Mouse (Mus musculus): ENCODE data around the gene Ubac2. TPM values are rescaled to one million over a fixed set of nuclear protein-coding genes. Genes with fewer than 3 reads are reported as not detected.

Ubac2 gene
- 53.1 and 59.2 TPM in 2 replicates for polyA plus RNA-seq (2012; rRNA removed)

GRCm38 (mm10) chr14:121878176-121878858, at the start of gene Ubac2:
Gene Ubac2 (plus strand): TSS chr14:121878620.

GRCm38 (mm10) chr14:121915621-121916020, 37.2 kb downstream of the Ubac2 start, which contains the start of gene Gpr18:
Gene Gpr18 (minus strand): TSS chr14:121915781.

GRCm38 (mm10) chr14:121964990-121965389, 86.6 kb downstream of the Ubac2 start, which contains the start of gene Gpr183:
Gene Gpr183 (minus strand): TSS chr14:121965195.

GRCm38 (mm10) chr14:122034451-122034850, 156.0 kb downstream of the Ubac2 start, which contains the start of gene Timm8a2:
Gene Timm8a2 (plus strand): TSS chr14:122034674.

Other genes with a start within 250 kb of the Ubac2 start
- gene Dock9, start 80.8 kb upstream of the Ubac2 start, polyA plus RNA-seq (2012; rRNA removed) = 45.1 and 50.3 TPM in 2 replicates
- gene Gpr18, start 37.2 kb downstream of the Ubac2 start, polyA plus RNA-seq (2012; rRNA removed) = 0.79 and 1.2 TPM in 2 replicates
- 1.1 TPM in 2 replicates for gene Gpr183, start 86.6 kb downstream of the Ubac2 start, polyA plus RNA-seq (2012; rRNA removed)
- gene Timm8a2, start 156.1 kb downstream of the Ubac2 start, polyA plus RNA-seq (2012; rRNA removed) = 0.48 TPM in 1 of 2 replicates, not detected in the other
- 475 and 729 TPM in 2 replicates for gene Tm9sf2, start 228.4 kb downstream of the Ubac2 start, polyA plus RNA-seq (2012; rRNA removed)